Mouse (Mus musculus) limb, embryonic 15.5 days (tissue): ENCODE results near the gene Gm10681. TPM values are rescaled to one million over a fixed set of nuclear protein-coding genes. Genes with fewer than 3 reads are reported as not detected.

Experiments
- polyA plus RNA-seq: library from polyadenylated mRNA; unstranded; fragments of >200 nt; fragmentation: Nextera tagmentation; extraction: Ambion mirVana; gene quantifications from 2 replicates; pipeline ENCODE4 v1.2.1, GENCODE M21; 2015

The Gm10681 gene
- polyA plus RNA-seq, 1 experiment from 2014 or later, result not detected

Other genes with a start within 250 kb of the Gm10681 start
- 209 and 213 TPM in 2 replicates for gene Phgdh, start 248.8 kb downstream of the Gm10681 start, polyA plus RNA-seq
- gene Zfp697, start 206.3 kb downstream of the Gm10681 start, polyA plus RNA-seq, result 5.2 and 6.2 TPM in 2 replicates
- not detected in 2 replicates for gene Gm4450, start 131.7 kb downstream of the Gm10681 start, polyA plus RNA-seq
- not detected in 2 replicates for gene Hsd3b4, start 78.3 kb downstream of the Gm10681 start, polyA plus RNA-seq
- not detected in 2 replicates for gene Hsd3b5, start 41.4 kb upstream of the Gm10681 start, polyA plus RNA-seq
- gene Hsd3b2, start 135.7 kb upstream of the Gm10681 start, polyA plus RNA-seq, result 0.10 TPM in 1 of 2 replicates, not detected in the other
- 0.04 TPM in 1 of 2 replicates, not detected in the other for gene Hsd3b3, start 174.3 kb upstream of the Gm10681 start, polyA plus RNA-seq
- 1.0 and 1.8 TPM in 2 replicates for gene Hsd3b6, start 225.6 kb upstream of the Gm10681 start, polyA plus RNA-seq